Mouse (Mus musculus): ENCODE measurements around the gene Mipol1.

DNA sequence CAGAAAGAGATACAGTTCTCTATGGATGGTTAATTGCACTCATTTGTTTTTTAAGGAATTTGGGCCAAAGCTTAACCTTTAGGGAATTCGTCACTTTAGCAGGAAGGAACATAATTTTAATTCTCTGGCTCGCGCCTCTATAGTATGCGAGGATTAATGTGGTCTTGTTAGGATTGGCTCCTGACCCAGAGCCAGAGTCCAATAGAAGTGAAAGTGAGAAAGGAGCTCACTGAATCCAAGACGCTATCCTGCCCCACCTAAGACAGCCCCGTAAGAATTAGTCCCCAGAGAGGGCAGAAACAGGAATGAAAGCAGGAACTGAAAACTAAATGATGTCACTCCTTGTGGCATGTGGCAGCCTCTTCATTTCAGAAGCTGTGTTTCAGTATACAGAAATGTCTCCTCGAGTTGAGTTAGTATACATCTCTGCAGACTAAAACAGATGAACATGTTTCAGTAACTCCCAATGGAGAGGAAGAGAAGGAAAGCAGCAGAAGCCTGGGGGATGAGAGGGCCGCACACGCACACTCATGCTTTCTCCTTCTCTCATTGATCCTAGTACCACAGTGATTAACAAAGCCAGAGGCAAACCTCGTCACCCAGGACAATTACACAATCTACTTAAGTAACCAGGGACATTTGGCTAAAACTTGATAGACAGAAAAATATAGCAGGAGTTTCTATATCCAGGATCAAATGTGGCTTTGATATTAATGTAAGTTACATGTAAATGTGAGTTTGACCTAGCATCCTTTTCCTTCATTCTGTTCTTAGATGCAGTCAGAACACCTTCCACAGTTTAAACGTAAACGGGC, 234.5 kb downstream of the Mipol1 start:
- no peak for TF ChIP-seq CTCF (IDR thresholded peaks at IDR 0.05)
- TF ChIP-seq POLR2A (IDR thresholded peaks at IDR 0.05; ENCODE audit: insufficient read depth, low read depth, low read length): no peak

Data from heart, adult 2 months (tissue).